Mouse (Mus musculus) liver, embryonic 11.5 days (tissue): ENCODE measurements around the gene Gm44805. TPM values are rescaled to one million over a fixed set of nuclear protein-coding genes. Genes with fewer than 3 reads are reported as not detected.

Experiments used
- ATAC-seq: fragments of 200-750 bp; cut with Nextera tagmentation; replicated peaks from 2 replicates; pipeline ENCODE4 v1.8.0; 2017; ENCODE audit warnings: moderate number of reproducible peaks, mild to moderate bottlenecking, moderate TSS enrichment, moderate library complexity; ENCODE audit not compliant: low FRiP score
- DNase-seq: peaks from one replicate; pipeline ENCODE4 v3.0.0-alpha.2; 2017; ENCODE audit warnings: low spot score
- H3K27ac ChIP-seq: fragments of 300-500 bp; sonication (generic); 2 replicates; pipeline ENCODE4 v1.5.1; 2014; ENCODE audit warnings: mild to moderate bottlenecking, low read depth, low read length, control low read depth
- H3K27me3 ChIP-seq: fragments of 300-500 bp; sonication (generic); replicated peaks from 2 replicates; pipeline ENCODE4 v1.6.1; 2014; ENCODE audit warnings: low read length, mixed read lengths; ENCODE audit not compliant: control insufficient read depth, insufficient read depth
- H3K36me3 ChIP-seq: fragments of 300-500 bp; sonication (generic); 2 replicates; pipeline ENCODE4 v1.6.1; 2014; ENCODE audit warnings: mild to moderate bottlenecking, low read length, moderate library complexity, mixed read lengths; ENCODE audit not compliant: control insufficient read depth, insufficient read depth
- H3K4me1 ChIP-seq: fragments of 300-500 bp; sonication (generic); replicated peaks from 2 replicates; pipeline ENCODE4 v1.6.1; 2014; ENCODE audit warnings: low read length, mixed read lengths; ENCODE audit not compliant: control insufficient read depth, insufficient read depth
- H3K4me2 ChIP-seq: fragments of 300-500 bp; sonication (generic); 2 replicates; pipeline ENCODE4 v1.6.1; 2014; ENCODE audit warnings: mild to moderate bottlenecking, control low read depth, moderate library complexity
- H3K4me3 ChIP-seq: fragments of 300-500 bp; sonication (generic); 2 replicates; pipeline ENCODE4 v1.5.1; 2014; ENCODE audit warnings: low read depth, low read length, control low read depth
- H3K9ac ChIP-seq: fragments of 300-500 bp; sonication (generic); 2 replicates; pipeline ENCODE4 v1.6.1; 2014; ENCODE audit warnings: low read depth, low read length, control low read depth
- H3K9me3 ChIP-seq: fragments of 300-500 bp; sonication (generic); 2 replicates; pipeline ENCODE4 v1.6.1; 2016; ENCODE audit warnings: low read length, inconsistent platforms, mixed read lengths; ENCODE audit not compliant: control insufficient read depth
- WGBS: fragments of 180-500 bp; shearing (Covaris S2); extraction: QIAGEN DNeasy Blood & Tissue Kit; methylation state at CpG from one replicate; pipeline ENCODE4 v1.1.7; 2014; 5-methylcytosine and 5-hydroxymethylcytosine counted together
- polyA plus RNA-seq: library from polyadenylated mRNA; unstranded; fragments of >200 nt; fragmentation: Nextera tagmentation; extraction: Ambion mirVana; gene quantifications from 2 replicates; pipeline ENCODE4 v1.2.1, GENCODE M21; 2014

Gm44805 gene
- polyA plus RNA-seq, 1 experiment from 2014 or later: not detected

DNA sequence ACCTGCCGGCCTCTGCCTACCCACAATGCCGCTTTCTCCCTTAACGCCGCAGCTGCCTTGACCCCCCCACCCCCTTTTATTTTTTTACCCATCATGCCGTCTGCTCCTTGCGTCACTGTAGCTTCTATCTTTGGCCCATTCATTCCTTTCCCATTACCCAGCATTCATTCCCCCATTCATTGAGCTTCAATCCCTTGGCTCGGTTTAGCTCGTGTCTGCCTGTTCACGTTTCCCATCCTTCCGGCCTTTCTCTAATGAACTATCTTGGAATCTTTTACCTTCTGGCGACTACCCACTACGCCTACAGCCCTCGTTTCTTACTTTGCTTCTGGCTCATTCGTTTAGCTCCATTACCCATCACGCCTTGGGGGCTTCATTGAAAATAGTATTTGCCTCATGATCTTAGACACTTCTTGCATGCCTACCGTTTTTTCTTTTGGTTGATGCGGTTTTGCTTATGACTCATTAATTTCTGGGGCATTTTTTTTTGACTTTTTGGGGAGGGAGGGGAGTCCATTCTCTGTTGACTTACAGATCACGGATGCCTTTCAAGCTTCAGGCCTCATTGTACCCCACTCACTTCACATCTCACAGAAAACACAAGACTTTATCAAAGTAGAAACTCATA, 34.9 kb upstream of the Gm44805 start:
- DNase-seq: no peak
- Histone ChIP-seq H3K9ac (peak overlapping the region; percentile 60), H3K4me3 (peak overlapping the region; percentile 52), H3K4me1 (peaks cover 15% of the 10 kb centered on the region), H3K27me3 (no peaks in the 10 kb centered on the region), H3K36me3 (peaks cover 24% of the 10 kb centered on the region), H3K9me3 (peaks cover 3% of the 10 kb centered on the region), H3K27ac (peak overlapping the region; percentile 66), H3K4me2 (peak overlapping the region; percentile 69)
- ATAC-seq: no peak
- WGBS: 9% methylated on average over 18 of the region's 18 CpGs

DNA sequence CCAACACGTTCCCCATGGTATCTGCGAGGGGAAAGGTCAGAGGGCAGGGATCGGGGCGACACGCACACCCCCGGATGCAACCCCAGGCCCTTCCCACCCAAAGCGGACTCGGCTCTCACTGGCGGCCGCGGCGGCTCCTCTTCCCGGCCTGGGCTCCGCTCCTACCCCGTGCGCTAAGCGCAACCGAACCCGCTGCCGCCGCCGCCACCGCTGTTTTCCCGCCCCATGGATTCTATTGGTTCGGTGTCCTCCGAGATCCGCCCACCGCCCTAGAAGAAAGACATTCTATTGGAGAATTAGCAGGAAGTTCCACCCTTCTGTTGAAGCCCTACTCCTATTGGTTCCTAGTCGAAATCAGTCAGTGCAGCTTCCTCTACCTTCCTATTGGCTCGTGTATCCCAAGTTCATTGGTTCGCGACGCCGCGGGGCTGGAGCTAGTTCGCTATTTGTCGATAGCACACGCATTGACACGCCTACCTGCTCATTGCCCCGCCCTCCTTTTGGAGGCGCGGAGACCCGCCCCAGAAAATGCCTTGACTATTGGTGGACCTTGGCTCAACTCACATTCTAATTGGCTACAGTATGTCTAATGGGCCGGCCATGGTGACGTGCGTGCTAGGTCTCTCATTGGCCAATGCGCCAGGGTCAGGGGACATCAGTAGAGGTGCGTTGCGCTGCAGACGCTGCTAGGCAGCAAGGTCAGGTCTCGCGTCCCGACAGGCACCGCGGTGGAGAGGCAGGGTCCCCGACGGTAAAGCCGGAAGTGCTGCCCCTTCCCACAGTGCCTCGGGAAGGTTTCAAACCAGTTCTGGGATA, 34.2 kb upstream of the Gm44805 start, which contains the start of gene Tomm40:
Tomm40 (minus strand) TSS at position 200 of the 816 bp plus-strand sequence.
- peaks cover 28% of the 10 kb centered on the region for H3K36me3 ChIP-seq

DNA sequence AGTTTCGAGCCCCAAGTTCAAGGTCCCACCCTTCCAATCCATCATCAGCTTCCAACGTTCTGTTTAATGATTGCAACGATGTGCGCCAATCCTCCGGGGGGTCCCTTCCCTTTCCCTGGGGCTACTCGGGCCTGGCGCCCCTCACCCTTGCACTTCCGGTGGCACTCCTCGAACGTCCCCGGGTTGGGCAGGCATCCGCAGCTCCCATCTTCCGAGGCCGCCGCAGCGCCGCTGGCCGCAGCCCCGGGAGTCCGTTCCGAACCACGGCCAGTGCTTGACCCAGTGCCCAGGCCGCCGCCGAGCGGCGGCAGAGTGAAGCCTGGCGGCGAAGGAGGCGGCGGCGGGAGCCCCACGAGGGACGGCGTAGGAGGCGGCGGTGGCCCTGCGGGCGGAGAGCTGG, 33.6 kb upstream of the Gm44805 start:
- peaks cover 15% of the 10 kb centered on the region for H3K4me1 ChIP-seq
- no peaks in the 10 kb centered on the region for H3K27me3 ChIP-seq
- peaks cover 32% of the 10 kb centered on the region for H3K36me3 ChIP-seq
- DNase-seq: no peak
- peak overlapping the region; percentile 98 for H3K9ac ChIP-seq
- H3K27ac ChIP-seq: peak overlapping the region; percentile 86
- H3K4me2 ChIP-seq: peak overlapping the region; percentile 82
- WGBS: under 1% methylated on average over 39 of the region's 39 CpGs
- no peaks in the 10 kb centered on the region for H3K9me3 ChIP-seq
- ATAC-seq: no peak
- peak overlapping the region; percentile 95 for H3K4me3 ChIP-seq

More for the DNA sequence above, 34.2 kb upstream of the Gm44805 start, which contains the start of gene Tomm40:
- ATAC-seq: peak; percentile 98
- Histone ChIP-seq H3K4me3 (peak within 1 kb of the TSS; percentile 95), H3K4me2 (peak within 1 kb of the TSS; percentile 82), H3K9me3 (no peaks in the 10 kb centered on the region), H3K27me3 (no peaks in the 10 kb centered on the region), H3K27ac (peak within 1 kb of the TSS; percentile 86), H3K9ac (peak within 1 kb of the TSS; percentile 98), H3K4me1 (peaks cover 15% of the 10 kb centered on the region)
- DNase-seq: peak; percentile 97
- under 1% methylated on average over 59 of the region's 59 CpGs for WGBS

DNA sequence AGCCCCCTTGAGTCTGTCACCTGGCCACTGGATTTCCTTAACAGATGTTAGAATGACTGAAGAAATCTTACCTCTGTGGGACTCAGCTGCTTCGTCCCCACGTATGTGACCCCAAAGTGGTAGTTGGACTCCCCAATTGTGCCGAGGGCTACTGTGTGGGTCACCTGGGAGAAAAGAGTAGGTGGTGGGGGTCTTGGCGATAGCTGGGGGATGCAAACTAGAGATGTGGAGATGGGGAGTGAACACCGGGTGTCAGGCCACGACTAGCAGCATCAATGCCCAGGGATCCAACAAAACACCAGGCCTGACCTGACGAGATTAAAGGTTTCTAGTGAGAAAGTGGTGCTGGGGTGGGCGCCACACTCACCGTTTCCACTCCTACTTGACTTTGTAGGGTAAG, 32.4 kb upstream of the Gm44805 start:
- Histone ChIP-seq H3K4me2 (peak overlapping the region; percentile 82), H3K4me3 (peak overlapping the region; percentile 95), H3K36me3 (peaks cover 41% of the 10 kb centered on the region), H3K9ac (no peak overlapping the region; the same call in 1 of the 2 replicates), H3K4me1 (peaks cover 15% of the 10 kb centered on the region), H3K9me3 (no peaks in the 10 kb centered on the region), H3K27me3 (no peaks in the 10 kb centered on the region), H3K27ac (no peak overlapping the region)
- WGBS: 81% methylated on average over 9 of the region's 9 CpGs
- DNase-seq (no peak), ATAC-seq (no peak)

GRCm38 (mm10) chr7:19713196-19713595, 32.0 kb upstream of the Gm44805 start:
- peak overlapping the region; percentile 95; the same call in 1 of the 2 replicates for H3K4me3 ChIP-seq
- WGBS: 60% methylated on average over 4 of the region's 4 CpGs

DNA sequence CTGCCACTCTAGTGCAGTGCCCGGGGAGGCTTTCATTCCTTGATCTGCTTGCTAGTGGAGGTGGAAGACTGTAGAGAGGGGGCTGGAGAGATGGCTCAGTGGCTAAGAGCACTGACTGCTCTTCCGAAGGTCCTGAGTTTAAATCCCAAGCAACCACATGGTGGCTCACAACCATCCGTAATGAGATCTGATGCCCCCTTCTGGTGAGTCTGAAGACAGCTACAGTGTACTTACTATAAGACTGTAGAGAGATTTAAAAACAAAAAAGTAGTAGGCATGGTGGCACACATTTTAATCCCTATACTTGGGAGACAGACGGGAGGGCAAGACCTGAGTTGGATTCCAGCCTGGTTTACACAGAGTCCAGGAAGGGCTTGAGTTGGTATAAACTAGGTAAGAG, 31.2 kb upstream of the Gm44805 start:
- no peaks in the 10 kb centered on the region for H3K9me3 ChIP-seq
- H3K36me3 ChIP-seq: peaks cover 47% of the 10 kb centered on the region
- no peak overlapping the region for H3K27ac ChIP-seq
- H3K9ac ChIP-seq: no peak overlapping the region
- no peak for DNase-seq
- no peak overlapping the region for H3K4me2 ChIP-seq
- H3K4me3 ChIP-seq: no peak overlapping the region
- 76% methylated on average over 4 of the region's 4 CpGs for WGBS
- ATAC-seq: no peak
- H3K27me3 ChIP-seq: no peaks in the 10 kb centered on the region
- H3K4me1 ChIP-seq: peaks cover 15% of the 10 kb centered on the region

More at GRCm38 (mm10) chr7:19713196-19713595, 32.0 kb upstream of the Gm44805 start:
- no peaks in the 10 kb centered on the region for H3K27me3 ChIP-seq
- H3K9ac ChIP-seq: no peak overlapping the region
- ATAC-seq: no peak
- H3K27ac ChIP-seq: no peak overlapping the region
- H3K36me3 ChIP-seq: peaks cover 42% of the 10 kb centered on the region
- no peaks in the 10 kb centered on the region for H3K9me3 ChIP-seq
- H3K4me1 ChIP-seq: peaks cover 15% of the 10 kb centered on the region
- 0 out of 2 replicates have a peak overlapping the region, but pooled peaks have one; percentile 82 for H3K4me2 ChIP-seq
- no peak for DNase-seq

DNA sequence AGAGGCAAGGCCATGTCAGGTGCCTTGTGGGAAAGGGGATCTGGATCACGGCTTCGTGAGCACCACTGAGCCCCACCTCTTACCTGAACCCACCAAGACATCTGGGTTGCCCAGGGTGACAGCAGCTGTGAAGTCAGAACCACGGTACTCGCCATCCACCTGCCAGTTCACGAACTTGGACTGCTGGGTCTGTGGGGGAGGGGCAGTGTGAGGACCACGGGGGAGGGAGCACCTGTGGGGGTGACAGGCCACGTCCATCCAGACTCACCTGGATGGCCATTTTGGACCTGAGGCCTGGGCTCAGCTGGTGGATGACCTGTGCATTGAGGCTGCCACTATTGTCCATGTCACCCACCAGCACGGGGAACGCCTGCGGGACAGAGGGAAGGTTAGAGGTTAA, 29.4 kb upstream of the Gm44805 start:
- no peak overlapping the region for H3K4me2 ChIP-seq
- no peak overlapping the region for H3K27ac ChIP-seq
- no peak for DNase-seq
- no peak overlapping the region for H3K4me3 ChIP-seq
- no peak for ATAC-seq
- H3K4me1 ChIP-seq: peaks cover 9% of the 10 kb centered on the region
- peaks cover 54% of the 10 kb centered on the region for H3K36me3 ChIP-seq
- no peaks in the 10 kb centered on the region for H3K27me3 ChIP-seq
- H3K9ac ChIP-seq: no peak overlapping the region
- no peaks in the 10 kb centered on the region for H3K9me3 ChIP-seq
- WGBS: 90% methylated on average over 10 of the region's 10 CpGs

DNA sequence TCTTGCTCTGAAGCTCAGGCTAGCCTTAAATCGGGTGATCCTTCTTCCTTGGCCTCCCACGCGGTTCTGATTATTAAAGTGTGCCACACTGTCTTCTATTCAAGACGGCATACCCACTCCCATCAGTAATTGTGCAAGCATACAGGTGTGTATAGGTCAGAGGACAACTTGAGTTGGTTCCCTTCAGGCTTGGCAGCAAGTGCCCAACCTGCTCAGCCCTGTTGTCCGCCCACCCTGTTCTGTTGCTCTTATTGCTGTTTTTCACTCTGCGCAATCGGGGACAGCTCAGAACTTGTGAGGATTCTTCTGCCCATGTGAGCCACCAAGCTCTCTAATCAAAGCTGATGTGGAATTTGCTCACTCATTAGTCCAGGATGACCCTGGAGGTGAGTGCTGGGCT, 24.0 kb upstream of the Gm44805 start:
- no peak overlapping the region for H3K9ac ChIP-seq
- H3K27ac ChIP-seq: no peak overlapping the region
- H3K4me3 ChIP-seq: no peak overlapping the region
- ATAC-seq: no peak
- H3K4me2 ChIP-seq: no peak overlapping the region
- H3K27me3 ChIP-seq: no peaks in the 10 kb centered on the region
- H3K9me3 ChIP-seq: no peaks in the 10 kb centered on the region
- H3K4me1 ChIP-seq: peaks cover 17% of the 10 kb centered on the region
- H3K36me3 ChIP-seq: peaks cover 53% of the 10 kb centered on the region
- 90% methylated on average over 7 of the region's 7 CpGs for WGBS
- no peak for DNase-seq
